Mouse (Mus musculus): ENCODE data around the gene Zcchc2.

Zcchc2 gene

GRCm38 (mm10) chr1:105990138-105990821, at the start of gene Zcchc2:
TSS of gene Zcchc2 (plus strand) at chr1:105990406.
- peak; percentile 99 to 100 for DNase-seq

- DNase-seq = no peak
Observed at GRCm38 (mm10) chr1:105944927-105945580, 45.2 kb upstream of the Zcchc2 start.

- peak; percentile 5 to 40 for DNase-seq
Observed at GRCm38 (mm10) chr1:105946581-105947540, 43.3 kb upstream of the Zcchc2 start.

GRCm38 (mm10) chr1:105948352-105948751, 41.9 kb upstream of the Zcchc2 start:
- DNase-seq = no peak

- DNase-seq = no peak
Observed at GRCm38 (mm10) chr1:105953588-105953987, 36.6 kb upstream of the Zcchc2 start.

DNA sequence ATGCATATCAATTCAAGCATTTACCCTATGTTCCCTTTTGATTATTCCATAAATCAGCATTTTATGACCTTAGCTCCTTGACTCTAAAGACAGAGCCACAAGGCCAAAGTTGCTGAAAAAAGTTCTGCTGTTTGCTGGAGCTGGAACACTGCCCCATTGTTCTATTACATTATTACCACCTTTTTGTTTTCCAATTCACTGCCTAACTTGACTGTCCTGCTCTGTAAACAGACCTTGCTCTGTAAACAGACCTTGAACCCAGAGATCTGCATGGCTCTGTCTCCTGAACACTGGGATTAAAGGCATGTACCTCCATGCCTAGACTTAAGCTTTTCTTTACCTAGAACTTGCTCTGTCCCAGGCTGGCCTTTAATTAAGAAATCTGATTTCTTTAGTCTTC, 36.2 kb upstream of the Zcchc2 start:
- DNase-seq = no peak

- no peak for DNase-seq
Observed at GRCm38 (mm10) chr1:105956057-105956456, 34.1 kb upstream of the Zcchc2 start.

- no peak for DNase-seq
Observed at GRCm38 (mm10) chr1:105961472-105961871, 28.7 kb upstream of the Zcchc2 start.

DNA sequence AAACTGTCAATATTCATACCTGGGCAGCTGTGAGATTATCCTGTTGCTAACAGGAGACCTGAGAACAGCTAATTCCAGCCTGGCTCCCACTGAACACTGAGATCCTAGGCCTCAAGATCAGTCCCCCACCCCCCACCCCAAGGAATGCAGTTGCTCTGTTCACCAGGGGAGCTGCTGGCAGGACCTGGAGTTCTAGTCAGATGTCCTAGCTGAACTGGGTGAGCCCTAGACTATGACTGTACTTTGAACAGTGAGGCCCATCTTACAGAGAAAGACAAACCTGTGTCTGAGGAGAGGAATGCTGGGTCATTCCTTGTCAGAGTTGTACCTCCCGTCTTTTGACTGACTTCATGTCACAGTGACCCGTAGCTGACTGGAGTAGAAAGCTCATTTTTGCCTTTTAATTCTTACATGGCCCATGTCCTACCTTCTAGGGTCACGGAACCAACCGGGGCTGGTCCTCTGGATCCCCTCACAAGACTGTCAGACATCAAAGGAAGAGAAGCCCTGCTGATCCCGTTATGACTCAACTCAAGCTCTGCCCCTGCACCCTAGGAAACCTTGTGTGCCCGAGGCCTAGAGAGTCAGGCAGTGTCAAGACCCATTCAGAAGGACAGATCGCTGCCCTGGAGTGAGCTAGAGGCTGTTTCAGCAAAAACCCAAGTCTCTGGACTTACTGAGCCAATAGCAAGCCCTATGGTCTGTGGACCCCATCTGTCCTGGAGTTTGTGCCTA, 28.0 kb upstream of the Zcchc2 start:
- peak in 1 of 2 experiments; percentile 52 for DNase-seq

DNA sequence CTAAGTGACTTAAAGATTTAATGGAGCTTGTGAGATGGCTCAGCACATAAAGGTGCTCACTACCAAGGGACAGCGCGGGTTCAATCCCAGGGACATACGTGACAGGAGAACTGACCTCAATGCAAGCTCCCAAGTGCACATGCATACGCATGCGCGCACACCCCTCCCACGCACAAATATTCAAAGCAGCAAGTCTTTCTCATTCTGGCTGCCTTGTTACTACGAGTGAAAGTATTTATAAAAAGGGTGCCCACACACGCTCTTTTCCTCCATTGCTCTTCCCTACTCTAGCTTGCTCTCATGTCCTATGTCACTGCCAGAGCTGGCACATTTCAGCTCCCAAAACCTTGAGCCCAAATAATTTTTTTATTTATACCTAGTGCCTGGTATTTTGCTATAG, 27.4 kb upstream of the Zcchc2 start:
- DNase-seq = no peak

- no peak for DNase-seq
Observed at GRCm38 (mm10) chr1:105964514-105964913, 25.7 kb upstream of the Zcchc2 start.

DNA sequence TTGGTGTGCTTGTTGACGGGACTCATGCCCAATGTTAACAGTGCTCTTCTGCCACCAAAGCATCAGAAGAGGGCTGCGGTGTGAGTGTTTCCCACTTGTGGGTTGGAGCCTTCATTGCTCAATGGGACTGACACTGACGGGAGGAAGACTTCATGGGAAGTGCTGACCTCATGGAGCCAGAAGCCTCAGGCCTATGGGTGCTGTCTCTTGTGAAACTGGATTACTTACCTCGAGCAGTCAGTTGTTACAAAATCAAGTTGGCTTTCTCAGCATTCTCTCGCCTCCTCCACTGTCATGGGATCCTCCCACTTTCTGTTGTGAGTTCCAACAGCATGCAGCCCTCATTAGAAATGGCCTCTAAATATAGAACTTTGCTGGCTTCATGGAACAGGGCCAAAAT, 25.0 kb upstream of the Zcchc2 start:
- no peak for DNase-seq

DNA sequence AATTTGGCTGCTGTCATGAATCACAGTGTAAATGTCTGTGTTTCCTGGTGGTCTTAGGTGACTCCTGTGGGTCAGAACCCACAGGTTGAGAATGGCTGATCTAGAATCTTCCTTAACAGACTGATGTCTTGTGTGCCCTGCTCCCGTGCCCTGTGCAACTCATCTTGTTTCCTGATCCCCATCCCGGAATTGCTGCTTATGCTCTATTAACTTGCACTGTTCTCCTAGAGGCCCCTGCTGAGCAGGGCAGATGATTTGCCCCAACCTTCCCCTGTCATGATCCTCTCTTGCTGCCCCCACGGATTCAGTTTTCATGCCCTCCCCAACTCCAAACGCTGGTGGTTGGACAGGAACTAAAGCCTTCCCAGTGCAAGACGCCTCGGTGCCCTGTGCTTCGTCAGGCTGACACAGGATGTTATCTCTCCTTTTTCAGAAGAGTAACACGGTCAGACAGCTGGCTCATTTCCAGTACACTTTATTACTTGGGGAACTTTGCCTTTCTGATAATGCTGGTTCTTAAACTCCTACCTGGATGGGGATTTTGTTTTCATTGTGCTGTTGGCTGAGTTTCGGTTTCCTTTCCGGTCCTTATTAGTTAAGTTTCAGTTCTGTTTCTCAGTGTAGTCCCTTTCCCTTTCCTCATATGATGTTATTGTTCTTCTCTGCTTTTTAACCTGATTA, 18.6 kb upstream of the Zcchc2 start:
- DNase-seq = peak; percentile 31 to 49

DNA sequence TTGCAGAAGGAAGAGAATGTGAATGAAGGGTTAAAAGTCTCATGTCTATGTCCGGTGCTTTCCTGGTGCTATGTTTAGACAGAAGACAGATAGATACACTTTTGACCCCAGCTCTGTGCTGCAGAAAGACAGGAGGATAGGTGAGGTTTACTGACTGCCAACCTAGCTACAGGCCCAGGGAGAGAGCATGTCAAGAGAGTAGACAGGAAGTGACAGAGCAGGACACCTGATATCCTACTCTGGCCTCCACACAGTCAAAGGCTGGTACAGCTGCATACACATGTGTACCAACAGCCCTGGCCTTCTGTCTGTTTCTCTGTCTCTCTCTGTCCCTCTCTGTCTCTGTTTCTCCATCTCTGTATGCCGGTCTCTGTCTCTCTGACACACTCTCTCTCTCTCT, 16.2 kb upstream of the Zcchc2 start:
- no peak for DNase-seq

DNA sequence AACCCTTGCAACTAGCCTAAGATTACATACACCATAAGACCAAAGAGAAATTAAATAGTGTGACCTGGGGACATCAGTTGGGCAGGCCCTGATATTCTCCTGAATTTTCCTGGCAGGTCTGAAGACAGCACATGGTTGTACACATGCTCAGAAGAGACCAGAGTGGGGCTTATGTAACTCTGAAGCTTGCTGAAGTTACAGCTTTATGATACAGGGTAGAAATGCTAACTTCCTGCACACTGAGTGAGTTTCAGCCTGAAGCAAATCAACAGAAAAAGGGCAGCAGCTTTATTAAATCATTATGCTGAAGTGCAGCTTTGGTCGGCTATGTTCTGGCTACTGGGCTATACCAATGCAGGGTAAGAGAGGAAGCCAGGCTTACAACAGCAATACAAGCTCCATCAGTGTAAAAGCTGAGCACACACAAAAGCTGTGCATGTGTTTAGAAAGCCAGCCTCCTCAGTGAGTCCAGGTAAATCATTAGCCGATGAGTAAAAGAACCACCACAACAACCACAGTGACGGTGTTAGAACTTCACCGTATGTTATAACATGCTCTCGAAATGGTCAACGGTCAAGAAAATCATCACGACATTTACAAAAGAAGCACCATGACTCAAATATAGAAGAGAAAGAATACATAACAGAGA, 12.6 kb upstream of the Zcchc2 start:
- DNase-seq = peak; percentile 37 to 61

DNA sequence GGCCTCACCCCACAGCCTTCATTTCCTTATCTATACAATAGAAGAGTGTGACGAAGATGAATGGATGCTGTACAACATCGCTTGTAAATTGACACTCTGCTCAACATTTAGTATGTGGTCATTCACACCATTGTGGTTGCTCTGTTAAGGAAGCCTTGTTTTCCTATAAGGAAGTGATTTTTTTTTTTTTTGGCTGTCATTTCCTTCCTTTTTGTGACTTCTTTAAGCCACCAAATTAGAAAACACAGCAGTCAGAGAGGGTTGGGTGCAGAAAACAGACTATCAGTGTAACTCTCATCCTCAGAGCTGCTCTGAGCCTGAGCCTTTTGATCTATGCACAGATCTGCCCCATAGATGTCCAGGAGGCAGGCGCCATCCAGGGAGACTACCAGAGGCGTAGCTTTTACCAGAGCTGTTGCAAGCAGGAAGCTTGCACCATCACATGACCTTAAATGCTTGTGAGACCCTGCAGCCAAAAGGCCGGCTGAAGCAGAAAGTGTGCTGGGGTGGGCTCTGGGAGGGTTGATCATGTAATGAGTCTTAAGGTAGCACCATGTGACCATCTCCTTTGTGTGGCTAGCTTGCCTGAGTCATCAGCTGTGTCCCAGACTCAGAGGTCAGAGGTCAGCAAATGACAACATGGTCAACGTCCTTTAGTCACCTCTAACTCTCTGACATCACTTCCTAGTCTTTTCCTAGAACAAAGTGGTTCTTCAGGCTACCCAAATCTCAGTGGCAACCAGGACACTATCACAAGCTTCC, 9.2 kb upstream of the Zcchc2 start:
- peak in 1 of 2 experiments; percentile 37 for DNase-seq

DNA sequence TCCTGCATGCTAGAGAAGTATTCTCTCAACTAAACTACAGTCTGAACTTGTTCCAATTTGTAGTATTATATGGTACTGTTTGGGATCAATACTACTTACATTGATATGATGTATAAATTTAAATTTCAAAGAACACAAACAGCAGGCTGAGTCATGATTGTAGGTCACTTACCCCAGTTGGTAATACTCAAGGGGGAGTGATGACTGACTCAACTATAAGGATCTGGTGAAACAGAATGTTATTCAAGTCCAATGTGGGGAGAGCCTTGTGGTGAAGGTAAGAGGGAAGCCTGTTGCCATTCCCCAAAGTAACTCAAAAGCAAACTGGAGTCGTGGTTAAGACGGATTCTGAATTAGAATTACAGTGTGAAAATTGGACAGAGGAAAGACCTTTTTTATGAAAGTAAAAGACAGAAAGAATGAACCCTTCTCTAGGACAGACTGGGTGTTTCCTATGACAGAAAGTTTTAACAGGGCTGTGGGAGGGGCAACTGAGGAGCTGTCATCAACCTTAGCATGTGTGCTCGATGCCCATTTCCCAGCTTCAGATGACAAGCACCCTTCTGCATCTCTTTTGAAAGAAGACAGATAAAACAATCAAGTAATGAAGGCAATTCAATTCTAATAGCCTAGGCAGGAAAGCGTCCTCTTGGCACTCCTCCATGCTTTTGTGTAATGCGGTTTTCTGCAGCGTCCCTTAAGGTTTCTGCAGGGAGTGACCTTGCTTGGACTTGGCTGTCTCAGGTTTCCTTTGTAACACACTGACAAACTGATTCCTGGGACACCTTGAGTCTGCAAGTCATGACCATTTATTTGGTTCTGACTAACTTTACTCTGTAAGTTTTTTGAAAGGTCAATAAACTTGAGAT, 7.5 kb upstream of the Zcchc2 start:
- DNase-seq = peak; percentile 61 to 71

GRCm38 (mm10) chr1:105984172-105984571, 6.0 kb upstream of the Zcchc2 start:
- DNase-seq = no peak

DNA sequence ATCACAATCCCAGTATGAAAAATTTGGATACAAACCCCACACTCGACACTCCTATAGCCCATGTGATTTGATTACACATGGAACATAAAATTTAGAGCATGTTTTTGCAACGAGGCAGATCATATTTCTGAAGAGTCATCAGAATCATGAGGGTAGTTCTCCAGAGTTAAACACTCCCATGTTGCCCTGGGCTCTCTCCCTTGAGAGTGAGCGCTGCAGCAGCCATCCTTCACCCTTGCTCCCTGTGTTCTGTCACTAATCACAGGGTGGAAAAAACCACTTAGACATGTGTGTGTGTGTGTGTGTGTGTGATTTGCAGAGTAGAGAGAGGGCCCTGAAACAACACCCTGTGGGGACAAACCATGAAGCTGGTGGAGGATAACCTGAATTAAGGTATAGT, 2.0 kb upstream of the Zcchc2 start:
- DNase-seq = no peak

All from kidney, postnatal 25 days (tissue).